Mouse (Mus musculus): ENCODE measurements around the gene Edrf1. TPM values are rescaled to one million over a fixed set of nuclear protein-coding genes. Genes with fewer than 3 reads are reported as not detected.

The Edrf1 gene
- polyA plus RNA-seq, 1 experiment from 2014 or later, result 18.6 TPM

DNA sequence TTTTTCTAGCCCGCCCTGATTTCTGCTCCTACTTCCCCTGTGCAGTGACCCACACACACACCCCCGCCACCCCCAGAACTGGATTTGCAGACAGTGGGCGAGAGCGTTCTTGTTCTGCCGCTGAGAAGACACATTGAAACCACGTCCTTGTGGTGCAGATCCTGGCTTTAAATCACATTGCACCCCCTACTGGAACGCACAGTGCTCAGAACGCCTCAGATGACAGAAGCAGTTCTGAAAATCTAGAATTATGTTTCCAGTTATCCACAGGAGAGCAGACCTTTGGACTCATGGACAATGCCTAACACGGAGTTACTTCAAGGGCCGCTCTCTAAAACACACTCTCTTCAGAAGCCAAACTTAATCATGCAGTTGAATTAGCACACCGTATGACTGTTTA is 16.6 kb upstream of the Edrf1 start:
- no peaks in the 10 kb centered on the region for H3K9me3 ChIP-seq (replicated peaks)
- H3K27me3 ChIP-seq (replicated peaks), result 0 out of 2 replicates have a peak, but pooled peaks cover 6% of the 10 kb centered on the region
- H3K4me1 ChIP-seq, result no peaks in the 10 kb centered on the region
- no peak overlapping the region for H3K27ac ChIP-seq
- H3K4me3 ChIP-seq, result no peak overlapping the region
- WGBS (ENCODE audit: insufficient replicate concordance), result 52% methylated on average over 11 of the region's 11 CpGs
- ATAC-seq, result no peak
- H3K36me3 ChIP-seq, result no peaks in the 10 kb centered on the region
- no peak overlapping the region for H3K4me2 ChIP-seq
- H3K9ac ChIP-seq, result no peak overlapping the region

DNA sequence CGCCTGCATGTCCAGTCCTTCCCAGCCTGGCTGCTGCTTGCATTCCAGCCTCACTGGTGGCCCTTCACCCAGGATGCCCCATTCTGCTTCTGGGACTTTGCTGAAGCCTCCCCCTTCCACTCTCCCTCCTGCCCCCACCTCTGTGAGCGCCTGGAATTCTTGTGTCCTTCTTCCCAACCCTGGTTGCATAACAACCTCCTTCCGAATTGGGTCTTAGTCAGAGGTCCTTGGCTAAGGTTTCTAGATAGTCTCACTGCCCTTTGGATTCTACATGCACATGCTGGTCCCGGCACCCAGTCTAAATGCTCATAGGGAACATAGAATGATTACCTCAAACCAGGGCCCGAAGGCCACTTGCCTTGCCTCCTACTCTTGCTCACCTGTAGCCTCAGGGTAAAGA is 14.1 kb upstream of the Edrf1 start:
- Histone ChIP-seq H3K4me3 (no peak overlapping the region), H3K9ac (no peak overlapping the region), H3K27ac (no peak overlapping the region), H3K36me3 (no peaks in the 10 kb centered on the region), H3K4me2 (no peak overlapping the region), H3K4me1 (no peaks in the 10 kb centered on the region), H3K9me3 (replicated peaks) (no peaks in the 10 kb centered on the region), H3K27me3 (replicated peaks) (0 out of 2 replicates have a peak, but pooled peaks cover 8% of the 10 kb centered on the region)
- WGBS (ENCODE audit: insufficient replicate concordance), result 53% methylated on average over 5 of the region's 5 CpGs
- no peak for ATAC-seq

DNA sequence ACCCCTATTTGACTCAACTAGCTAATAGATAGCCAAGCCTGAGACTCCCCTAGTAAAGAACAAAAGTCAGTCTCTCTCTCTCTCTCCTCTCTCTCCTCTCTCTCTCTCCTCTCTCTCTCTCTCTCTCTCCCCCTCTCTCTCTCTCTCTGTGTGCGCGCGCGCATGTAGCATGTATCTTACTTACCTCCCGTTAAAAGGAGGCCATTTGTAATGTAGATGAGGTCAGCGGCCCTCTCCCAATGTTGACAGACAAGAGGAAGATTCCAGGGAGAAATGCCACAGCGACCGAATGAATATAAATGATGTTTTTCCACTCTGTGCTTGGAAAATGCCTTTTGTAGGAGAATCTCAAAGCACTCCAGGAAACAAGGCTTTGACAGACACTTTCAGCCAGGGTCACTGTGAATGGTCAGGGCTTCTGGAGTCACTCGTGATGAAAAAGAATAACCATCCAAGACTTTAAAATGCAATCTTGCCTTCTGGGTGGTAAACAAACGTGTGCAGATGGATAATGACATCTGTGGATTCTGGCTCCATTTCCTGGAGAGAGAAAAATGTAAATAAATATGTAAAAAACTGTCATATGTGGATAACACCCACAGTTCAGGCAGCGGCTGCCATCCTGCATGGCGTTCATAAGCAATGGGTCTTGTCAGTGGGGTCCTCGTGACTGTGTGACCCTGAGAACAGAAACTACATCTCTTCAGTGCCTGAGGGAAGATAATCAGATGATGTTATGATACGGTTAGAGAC is 10.0 kb upstream of the Edrf1 start:
- Histone ChIP-seq H3K4me2 (no peak overlapping the region), H3K4me3 (no peak overlapping the region), H3K27me3 (replicated peaks) (peaks cover 13% of the 10 kb centered on the region; the same call in 1 of the 2 replicates), H3K4me1 (no peaks in the 10 kb centered on the region), H3K9ac (no peak overlapping the region), H3K27ac (no peak overlapping the region), H3K36me3 (no peaks in the 10 kb centered on the region), H3K9me3 (replicated peaks) (no peaks in the 10 kb centered on the region)
- no peak for ATAC-seq
- 65% methylated on average over 14 of the region's 14 CpGs for WGBS (ENCODE audit: insufficient replicate concordance)

DNA sequence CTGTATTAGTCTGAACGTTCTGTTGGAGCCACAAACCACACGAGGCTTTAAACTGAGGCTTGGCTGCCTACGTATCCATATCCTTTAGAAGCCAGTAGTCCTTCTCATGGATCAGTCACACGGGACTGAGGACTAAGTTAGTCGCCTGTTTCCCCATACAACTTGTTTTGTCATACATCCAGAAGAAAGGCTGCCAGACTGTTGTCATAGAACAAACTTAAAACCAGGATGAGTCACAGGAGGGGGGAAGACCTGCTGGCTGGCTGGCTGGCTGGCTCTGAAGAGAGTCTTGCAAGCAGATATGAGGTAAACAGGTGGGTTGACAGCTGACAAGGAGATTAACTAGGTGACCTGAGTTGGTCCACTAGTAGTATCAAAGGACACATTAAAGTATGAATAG is 6.5 kb upstream of the Edrf1 start:
- no peak for ATAC-seq
- Histone ChIP-seq H3K36me3 (no peaks in the 10 kb centered on the region), H3K27me3 (replicated peaks) (peaks cover 7% of the 10 kb centered on the region; the same call in 1 of the 2 replicates), H3K9me3 (replicated peaks) (no peaks in the 10 kb centered on the region), H3K4me1 (no peaks in the 10 kb centered on the region), H3K27ac (no peak overlapping the region), H3K4me2 (no peak overlapping the region), H3K9ac (no peak overlapping the region), H3K4me3 (no peak overlapping the region)
- 61% methylated on average over 5 of the region's 5 CpGs for WGBS (ENCODE audit: insufficient replicate concordance)

DNA sequence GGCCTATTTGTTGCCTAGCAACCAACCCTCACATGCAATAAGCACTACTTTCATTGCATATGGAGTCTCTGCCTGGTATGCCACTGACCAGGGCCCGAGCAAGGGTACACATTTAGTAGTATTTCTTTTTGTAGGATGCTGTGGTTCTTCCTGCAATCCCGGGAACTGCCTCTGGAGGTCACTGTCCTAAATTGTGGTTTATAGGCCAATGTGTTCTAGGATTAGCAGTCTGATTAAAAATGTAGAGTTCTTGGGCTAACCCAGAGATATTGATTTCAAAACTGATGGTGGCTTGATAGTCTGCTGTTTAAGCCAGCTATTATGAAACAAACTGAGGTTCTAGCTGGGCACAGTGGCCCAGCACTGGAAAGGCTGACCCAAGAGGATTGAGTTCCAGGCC is 4.9 kb upstream of the Edrf1 start:
- H3K36me3 ChIP-seq, result no peaks in the 10 kb centered on the region
- no peak overlapping the region for H3K4me3 ChIP-seq
- 13% methylated on average over 2 of the region's 2 CpGs for WGBS (ENCODE audit: insufficient replicate concordance)
- no peak overlapping the region for H3K9ac ChIP-seq
- no peak for ATAC-seq
- H3K4me1 ChIP-seq, result no peaks in the 10 kb centered on the region
- H3K4me2 ChIP-seq, result no peak overlapping the region
- H3K27ac ChIP-seq, result no peak overlapping the region
- H3K27me3 ChIP-seq (replicated peaks), result peaks cover 5% of the 10 kb centered on the region; the same call in 1 of the 2 replicates
- H3K9me3 ChIP-seq (replicated peaks), result no peaks in the 10 kb centered on the region

DNA sequence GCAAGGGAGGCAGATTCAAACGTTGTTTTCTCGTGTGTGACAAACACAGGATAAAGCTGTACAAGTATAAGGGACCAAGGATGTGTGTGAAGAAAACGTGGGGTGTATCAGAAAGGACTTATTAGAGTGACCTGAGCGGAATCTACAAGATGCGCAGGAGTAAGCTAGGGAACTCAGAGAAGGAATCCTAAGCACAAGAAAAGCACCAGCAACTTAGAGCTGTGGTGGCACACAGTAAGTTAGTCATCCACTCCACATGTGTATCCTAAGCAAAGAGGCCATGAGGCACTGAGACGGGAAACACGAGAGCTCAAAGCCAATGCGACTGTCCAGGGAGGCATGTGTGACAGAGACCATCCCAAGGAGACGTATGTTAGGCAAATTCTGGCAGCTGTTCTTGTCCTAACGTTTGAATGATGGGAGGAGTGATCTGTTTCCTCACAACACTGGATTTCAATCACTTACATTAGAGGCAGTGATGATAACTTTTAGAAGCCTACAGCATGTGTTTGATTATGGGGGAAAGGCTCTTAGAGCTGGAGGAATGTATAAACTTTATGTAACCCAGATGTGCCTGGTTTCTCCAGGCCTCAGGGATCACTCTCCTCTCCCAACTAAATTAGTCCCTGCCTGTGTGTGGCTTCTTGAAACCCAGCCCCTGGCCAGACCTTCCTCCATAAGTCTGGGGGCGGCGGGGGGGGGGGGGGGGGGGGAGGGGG is 2.3 kb upstream of the Edrf1 start:
- H3K4me2 ChIP-seq, result no peak overlapping the region
- no peak overlapping the region for H3K27ac ChIP-seq
- peaks cover 12% of the 10 kb centered on the region for H3K4me1 ChIP-seq
- WGBS (ENCODE audit: insufficient replicate concordance), result 59% methylated on average over 10 of the region's 12 CpGs
- H3K27me3 ChIP-seq (replicated peaks), result no peaks in the 10 kb centered on the region
- H3K9me3 ChIP-seq (replicated peaks), result no peaks in the 10 kb centered on the region
- no peak overlapping the region for H3K4me3 ChIP-seq
- no peak for ATAC-seq
- H3K9ac ChIP-seq, result no peak overlapping the region
- peaks cover 13% of the 10 kb centered on the region for H3K36me3 ChIP-seq

DNA sequence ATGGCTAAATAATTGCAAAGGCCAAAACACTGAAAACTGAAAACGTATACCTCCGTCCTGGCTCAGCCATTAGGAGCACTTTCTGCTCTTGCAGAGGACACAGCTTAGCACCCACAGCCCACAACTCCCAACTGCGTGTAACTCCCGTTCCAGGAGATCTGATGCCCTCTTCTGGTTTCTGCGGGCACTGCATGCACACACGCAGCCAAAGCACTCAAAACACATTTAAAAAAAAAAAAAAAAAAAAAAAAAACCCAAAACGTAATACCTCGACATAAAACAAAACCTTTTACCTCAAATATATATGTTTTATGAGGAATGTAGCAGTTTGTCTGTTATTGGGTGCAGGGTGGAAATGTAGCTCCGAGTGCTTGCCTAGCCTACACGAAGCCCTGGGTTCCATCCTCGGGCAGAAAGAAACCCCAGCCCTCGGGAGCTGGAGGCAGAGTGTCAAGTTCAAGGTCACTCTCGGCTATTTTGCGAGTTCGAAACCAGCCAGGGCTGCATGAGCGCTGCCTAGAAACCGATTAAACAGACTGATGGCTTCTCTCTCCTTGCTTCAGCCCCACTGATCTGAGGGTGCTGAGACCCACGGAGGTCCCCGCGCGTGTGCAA is 498 bp upstream of the Edrf1 start:
- H3K4me2 ChIP-seq, result peak overlapping the region; percentile 96

DNA sequence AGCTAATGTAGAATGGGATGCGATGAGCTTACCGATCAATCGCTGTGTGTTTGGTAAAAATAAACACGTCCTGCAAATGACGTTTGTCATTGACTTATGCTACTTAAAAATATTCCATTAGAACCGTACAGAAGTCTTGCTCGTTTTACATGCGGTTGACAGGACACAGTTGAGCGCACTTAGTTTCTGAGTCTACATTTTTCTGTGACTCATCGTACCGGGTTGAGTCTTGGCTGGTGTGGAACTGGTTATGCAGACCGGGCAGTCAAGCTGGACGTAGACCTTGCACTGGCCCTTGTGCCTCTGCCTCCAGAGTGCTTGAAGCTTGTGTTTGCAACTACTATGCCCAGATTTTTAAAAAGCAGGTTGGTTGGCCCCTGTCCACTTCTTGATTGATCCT is 963 bp downstream of the Edrf1 start:
- peaks cover 41% of the 10 kb centered on the region for H3K36me3 ChIP-seq
- H3K27me3 ChIP-seq (replicated peaks), result no peaks in the 10 kb centered on the region
- no peaks in the 10 kb centered on the region for H3K9me3 ChIP-seq (replicated peaks)
- H3K27ac ChIP-seq, result peak overlapping the region; percentile 91
- H3K4me1 ChIP-seq, result peaks cover 12% of the 10 kb centered on the region
- no peak for ATAC-seq
- peak overlapping the region; percentile 91 for H3K4me3 ChIP-seq
- H3K4me2 ChIP-seq, result peak overlapping the region; percentile 96
- WGBS (ENCODE audit: insufficient replicate concordance), result 5% methylated on average over 13 of the region's 13 CpGs
- H3K9ac ChIP-seq, result peak overlapping the region; percentile 91

More for the DNA sequence above, 498 bp upstream of the Edrf1 start:
- H3K27ac ChIP-seq, result peak overlapping the region; percentile 91
- H3K4me3 ChIP-seq, result peak overlapping the region; percentile 91
- H3K9me3 ChIP-seq (replicated peaks), result no peaks in the 10 kb centered on the region
- peak overlapping the region; percentile 91 for H3K9ac ChIP-seq
- ATAC-seq, result peak; percentile 9; the same call in 1 of the 2 replicates
- H3K27me3 ChIP-seq (replicated peaks), result no peaks in the 10 kb centered on the region
- peaks cover 26% of the 10 kb centered on the region for H3K36me3 ChIP-seq
- under 1% methylated on average over 21 of the region's 21 CpGs for WGBS (ENCODE audit: insufficient replicate concordance)
- H3K4me1 ChIP-seq, result peaks cover 12% of the 10 kb centered on the region

DNA sequence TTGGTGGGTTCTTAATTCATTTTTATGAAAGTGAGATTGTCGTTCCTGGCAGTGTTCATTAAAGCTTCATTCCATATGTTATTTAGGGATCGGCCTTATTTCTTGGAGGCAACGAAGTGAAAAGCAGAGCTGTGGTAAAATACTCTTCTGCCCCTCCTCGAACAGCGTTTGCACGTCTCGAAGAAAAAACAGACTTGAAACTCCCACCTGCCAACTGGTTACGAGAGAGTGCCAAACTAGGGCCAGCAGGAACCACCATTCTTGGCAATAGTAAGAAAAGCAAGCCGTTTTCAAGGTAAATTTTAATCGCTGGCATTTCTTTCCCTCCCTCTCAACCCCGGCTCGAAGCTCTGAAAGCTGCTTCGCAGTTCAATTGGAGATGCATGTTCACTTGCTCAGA is 1.5 kb downstream of the Edrf1 start:
- peak overlapping the region; percentile 96 for H3K4me2 ChIP-seq
- H3K36me3 ChIP-seq, result peaks cover 46% of the 10 kb centered on the region
- peaks cover 12% of the 10 kb centered on the region for H3K4me1 ChIP-seq
- H3K9ac ChIP-seq, result peak overlapping the region; percentile 91
- H3K27ac ChIP-seq, result no peak overlapping the region
- 88% methylated on average over 13 of the region's 13 CpGs for WGBS (ENCODE audit: insufficient replicate concordance)
- H3K4me3 ChIP-seq, result peak overlapping the region; percentile 91
- no peaks in the 10 kb centered on the region for H3K27me3 ChIP-seq (replicated peaks)
- no peak for ATAC-seq
- H3K9me3 ChIP-seq (replicated peaks), result no peaks in the 10 kb centered on the region

DNA sequence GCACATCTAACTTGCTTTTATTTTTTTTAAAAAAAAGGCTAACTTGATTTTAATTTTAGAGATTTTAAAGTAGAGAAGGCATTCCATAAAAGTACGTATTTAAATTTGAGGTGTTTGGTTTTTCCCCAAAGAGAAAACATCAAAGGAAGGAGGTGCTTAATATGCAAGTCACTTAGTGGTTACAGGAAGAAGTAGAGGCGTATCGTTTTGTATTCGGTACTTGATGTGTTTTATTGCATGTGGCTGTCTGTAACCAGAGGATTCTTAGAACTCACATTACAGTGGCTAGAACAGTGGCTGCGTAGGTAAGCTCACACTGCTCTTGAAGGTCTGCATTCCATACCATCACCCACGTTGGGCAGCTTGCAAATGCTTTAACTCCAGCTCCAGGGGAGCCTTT is 8.4 kb downstream of the Edrf1 start:
- no peaks in the 10 kb centered on the region for H3K9me3 ChIP-seq (replicated peaks)
- no peak for ATAC-seq
- no peak overlapping the region for H3K4me3 ChIP-seq
- H3K4me2 ChIP-seq, result no peak overlapping the region
- 88% methylated on average over 6 of the region's 6 CpGs for WGBS (ENCODE audit: insufficient replicate concordance)
- no peak overlapping the region for H3K9ac ChIP-seq
- H3K36me3 ChIP-seq, result peaks cover 96% of the 10 kb centered on the region
- no peaks in the 10 kb centered on the region for H3K4me1 ChIP-seq
- H3K27ac ChIP-seq, result no peak overlapping the region
- no peaks in the 10 kb centered on the region for H3K27me3 ChIP-seq (replicated peaks)

DNA sequence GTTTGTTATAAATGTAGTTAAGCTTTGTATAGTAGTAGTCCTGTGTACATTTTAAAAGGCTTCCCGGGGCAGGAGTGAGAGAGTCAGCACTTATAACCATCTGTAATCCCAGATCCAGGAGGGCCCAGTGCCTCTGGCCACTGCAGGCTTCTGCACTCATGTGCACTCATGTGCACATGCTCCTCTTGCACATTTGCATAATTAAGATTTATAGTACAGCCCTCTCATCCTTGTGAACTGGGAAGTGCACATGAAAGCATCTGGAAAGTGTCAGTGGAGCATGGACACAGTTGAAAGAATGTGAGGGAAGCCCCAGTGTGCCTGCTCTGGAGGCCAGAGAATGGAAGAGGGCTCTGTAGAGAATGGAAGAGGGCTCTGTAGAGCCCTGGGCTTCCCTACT is 25.1 kb downstream of the Edrf1 start:
- Histone ChIP-seq H3K4me2 (no peak overlapping the region), H3K27ac (no peak overlapping the region), H3K4me1 (no peaks in the 10 kb centered on the region), H3K9ac (no peak overlapping the region), H3K27me3 (replicated peaks) (no peaks in the 10 kb centered on the region), H3K4me3 (no peak overlapping the region), H3K9me3 (replicated peaks) (no peaks in the 10 kb centered on the region), H3K36me3 (peaks cover 98% of the 10 kb centered on the region)
- WGBS (ENCODE audit: insufficient replicate concordance), result 85% methylated on average over 1 of the region's 1 CpGs
- no peak for ATAC-seq

DNA sequence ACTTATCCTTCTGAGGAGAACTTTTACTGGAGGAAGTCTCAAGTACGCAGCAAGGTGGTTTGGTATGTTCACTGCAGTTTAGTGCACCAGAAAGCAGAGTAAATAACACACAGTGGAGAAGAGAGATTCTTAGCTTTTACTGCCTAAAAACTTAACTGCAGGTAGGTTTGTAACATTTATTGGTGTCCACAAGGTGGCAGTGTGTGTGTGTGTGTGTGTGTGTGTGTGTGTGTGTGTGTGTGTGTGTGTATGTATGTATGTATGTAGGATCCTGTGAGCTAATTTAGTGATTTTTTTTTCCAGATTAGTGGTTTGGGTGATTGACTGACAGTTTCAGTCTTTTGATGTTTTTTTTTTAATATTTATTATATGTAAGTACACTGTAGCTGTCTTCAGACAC is 31.7 kb downstream of the Edrf1 start:
- ATAC-seq, result no peak

More for the DNA sequence above, 31.7 kb downstream of the Edrf1 start:
- H3K4me1 ChIP-seq, result peaks cover 7% of the 10 kb centered on the region; the same call in 1 of the 2 replicates
- no peak overlapping the region for H3K4me2 ChIP-seq
- 73% methylated on average over 1 of the region's 1 CpGs for WGBS (ENCODE audit: insufficient replicate concordance)
- H3K27ac ChIP-seq, result no peak overlapping the region
- H3K27me3 ChIP-seq (replicated peaks), result no peaks in the 10 kb centered on the region
- H3K4me3 ChIP-seq, result no peak overlapping the region
- H3K36me3 ChIP-seq, result peaks cover 99% of the 10 kb centered on the region
- no peaks in the 10 kb centered on the region for H3K9me3 ChIP-seq (replicated peaks)
- H3K9ac ChIP-seq, result no peak overlapping the region
